Mouse (Mus musculus): Measurements from ENCODE around the gene Myoz1.

DNA sequence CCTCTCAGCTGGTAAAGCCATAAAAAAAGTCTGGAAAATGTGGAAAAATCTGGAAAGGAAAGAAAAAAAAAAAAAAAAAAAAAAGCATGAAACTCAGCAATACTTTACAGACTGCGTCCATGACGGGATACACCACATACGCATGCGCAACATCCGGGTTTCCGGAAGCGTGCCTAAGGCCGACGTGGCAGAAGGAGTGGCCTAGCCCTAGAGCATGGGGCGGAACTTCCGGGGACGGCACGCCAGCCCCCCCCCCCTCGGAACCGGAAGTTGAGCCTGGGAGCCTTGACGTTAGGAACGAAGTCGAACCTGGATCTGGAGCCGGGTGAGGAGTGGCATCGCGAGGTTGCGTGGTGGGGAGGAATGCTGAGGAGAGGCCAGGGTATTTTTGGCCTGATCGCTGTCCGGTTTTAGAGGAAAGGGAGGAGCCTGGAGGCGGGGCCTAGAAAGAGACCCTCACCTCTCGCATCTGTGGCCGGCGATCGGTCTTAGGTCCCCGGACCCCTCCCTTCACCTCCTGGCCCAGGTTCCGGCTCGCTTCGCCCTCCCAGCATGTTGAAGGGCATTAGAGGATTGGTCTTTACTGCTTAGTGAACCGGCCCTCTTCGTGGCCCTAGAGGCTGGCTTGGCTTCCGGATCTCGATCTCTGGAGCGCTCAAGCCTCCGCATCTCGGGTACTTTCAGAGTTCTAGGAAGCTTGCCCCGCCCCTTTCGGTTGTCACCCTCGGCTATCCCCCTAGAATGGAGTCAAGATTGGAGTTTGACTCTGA, 17.9 kb upstream of the Myoz1 start, which contains the start of gene Sec24c:
- TF ChIP-seq CTCF (IDR thresholded peaks at IDR 0.05; ENCODE audit: low read depth), result no peak
- TF ChIP-seq EP300 (optimal IDR thresholded peaks at IDR 0.05), result peak; percentile 76
